Mouse (Mus musculus) retina, postnatal 1 day (tissue): ENCODE results near the gene Sapcd1.
"Not testable (repeated sequence)": the region's sequence is repeated elsewhere in the genome, so short reads cannot be mapped to it uniquely, and the experiment has no call there.

ENCODE experiments used
- DNase-seq: peaks from one replicate; pipeline ENCODE4 v3.0.0-alpha.2; 2012

Gene Sapcd1

GRCm38 (mm10) chr17:35026206-35026605 is 1.6 kb downstream of the Sapcd1 start:
- DNase-seq = no peak

- no peak for DNase-seq
Observed at GRCm38 (mm10) chr17:35024691-35025488, 2.9 kb downstream of the Sapcd1 start.

GRCm38 (mm10) chr17:35024261-35024660 is 3.6 kb downstream of the Sapcd1 start:
- no peak for DNase-seq

DNA sequence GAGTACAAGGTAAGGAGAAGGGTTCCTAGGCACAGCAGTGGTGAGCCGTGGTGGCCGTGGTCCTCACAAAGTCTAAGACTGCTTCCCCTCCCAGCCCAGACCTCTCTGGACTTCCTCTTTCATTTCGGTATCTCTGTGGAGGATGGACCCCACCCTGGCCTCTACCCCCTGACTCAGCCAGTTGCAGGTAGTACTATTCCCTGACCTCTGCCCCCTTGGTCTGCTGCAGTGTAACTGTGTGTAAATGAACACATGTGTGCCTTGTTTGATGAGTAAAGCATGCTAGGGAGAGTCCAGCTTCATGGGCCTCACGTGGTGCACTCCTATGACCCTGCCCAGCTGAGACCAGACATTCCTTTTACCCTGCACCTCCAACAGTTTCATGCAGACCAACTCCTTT is 4.1 kb downstream of the Sapcd1 start:
- DNase-seq = no peak

DNA sequence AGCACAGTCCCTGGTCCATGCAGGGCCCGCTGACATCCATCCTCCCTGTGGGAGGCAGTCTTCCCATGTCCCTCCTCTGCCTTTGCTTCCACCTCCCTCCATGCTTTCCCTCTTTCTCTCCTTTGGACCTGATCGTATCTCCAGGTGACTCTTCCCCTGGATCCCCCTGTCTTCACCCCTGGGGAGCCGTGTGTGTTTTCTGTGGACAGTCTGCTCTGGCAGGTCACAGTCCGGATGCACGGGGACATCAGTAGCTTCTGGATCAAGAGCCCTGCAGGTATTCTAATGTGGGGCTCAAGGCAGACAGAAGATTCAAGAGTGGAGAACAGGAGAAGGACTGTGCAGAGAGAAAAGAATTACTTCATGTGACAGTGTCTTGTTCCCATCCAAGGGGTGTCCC is 4.6 kb downstream of the Sapcd1 start:
- DNase-seq = no peak

DNA sequence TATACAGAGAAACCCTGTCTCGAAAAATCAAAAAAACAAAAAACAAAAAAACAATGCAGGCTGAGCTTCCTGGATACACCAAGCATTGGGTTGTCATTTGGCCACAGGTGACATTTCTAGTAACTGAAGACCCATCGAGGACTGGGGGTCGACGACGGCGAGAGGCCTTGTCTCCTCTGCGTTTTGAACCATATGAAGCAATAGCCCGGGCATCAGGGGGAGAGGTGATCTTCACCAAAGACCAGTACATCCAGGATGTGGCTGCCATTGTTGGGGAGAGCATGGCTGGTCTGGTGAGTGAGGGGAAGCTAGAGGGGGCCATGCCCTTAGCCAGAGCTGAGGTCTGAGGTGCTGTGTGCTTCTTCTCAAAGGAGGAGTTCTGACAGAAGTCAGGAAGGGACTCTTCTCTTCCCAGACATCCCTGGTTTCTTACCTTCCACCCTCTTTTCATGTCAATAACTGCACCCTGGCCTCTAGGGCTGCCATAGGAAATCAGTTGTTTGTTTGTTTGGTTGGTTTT is 5.2 kb downstream of the Sapcd1 start:
- DNase-seq = no peak

DNA sequence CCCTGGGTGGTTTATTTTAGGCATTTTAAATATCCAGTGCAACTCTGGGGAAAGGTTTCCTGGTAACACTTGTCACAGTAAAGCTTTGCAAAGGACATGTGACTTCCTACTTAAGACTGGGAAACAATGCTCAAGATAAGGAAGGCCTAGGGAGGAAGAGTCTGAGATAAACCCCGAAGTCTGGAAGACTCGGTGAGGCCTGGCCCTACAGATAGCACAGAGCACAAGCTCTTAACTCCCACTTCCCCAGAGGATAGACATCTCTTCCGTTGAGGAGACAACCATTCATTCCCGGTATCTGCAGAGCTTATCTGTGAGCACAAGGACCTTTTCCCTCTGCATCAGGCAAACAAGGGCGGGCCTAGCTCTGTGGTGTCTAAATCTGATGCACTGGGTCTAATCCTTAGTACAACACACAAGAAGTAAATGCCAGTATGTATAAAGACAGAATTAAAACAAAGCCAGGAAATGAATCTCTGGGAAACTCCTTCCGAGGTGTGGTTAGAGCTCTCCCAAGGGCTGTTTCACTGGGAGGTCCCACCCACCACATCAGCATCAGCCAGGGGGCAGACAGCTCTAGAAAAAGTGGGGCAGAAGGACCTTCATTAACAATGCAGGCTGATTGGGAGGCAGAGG is 5.9 kb downstream of the Sapcd1 start:
- no peak for DNase-seq

- peak; percentile 94 for DNase-seq
Observed at GRCm38 (mm10) chr17:35021163-35021808, 6.5 kb downstream of the Sapcd1 start.

- DNase-seq = no peak
Observed at GRCm38 (mm10) chr17:35020551-35020950, 7.3 kb downstream of the Sapcd1 start.

GRCm38 (mm10) chr17:35019894-35020293 is 7.9 kb downstream of the Sapcd1 start:
- no peak for DNase-seq

GRCm38 (mm10) chr17:35018171-35018570 is 9.6 kb downstream of the Sapcd1 start:
- no peak for DNase-seq

DNA sequence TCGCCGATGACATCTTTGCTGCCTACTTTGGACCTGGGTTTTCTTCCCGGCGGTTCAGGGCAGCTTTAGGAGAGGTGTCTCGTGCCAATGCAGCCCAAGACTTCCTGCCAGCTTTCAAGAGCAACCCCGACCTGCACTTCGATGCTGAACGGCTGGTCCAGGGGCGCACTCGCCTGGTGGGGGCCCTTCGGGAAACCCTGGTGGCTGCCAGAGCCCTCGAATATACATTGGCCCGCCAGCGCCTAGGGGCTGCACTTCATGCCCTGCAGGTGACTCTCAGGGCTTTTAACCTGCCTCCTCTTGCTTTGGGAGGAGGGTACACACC is 10.1 kb downstream of the Sapcd1 start:
- DNase-seq = no peak

DNA sequence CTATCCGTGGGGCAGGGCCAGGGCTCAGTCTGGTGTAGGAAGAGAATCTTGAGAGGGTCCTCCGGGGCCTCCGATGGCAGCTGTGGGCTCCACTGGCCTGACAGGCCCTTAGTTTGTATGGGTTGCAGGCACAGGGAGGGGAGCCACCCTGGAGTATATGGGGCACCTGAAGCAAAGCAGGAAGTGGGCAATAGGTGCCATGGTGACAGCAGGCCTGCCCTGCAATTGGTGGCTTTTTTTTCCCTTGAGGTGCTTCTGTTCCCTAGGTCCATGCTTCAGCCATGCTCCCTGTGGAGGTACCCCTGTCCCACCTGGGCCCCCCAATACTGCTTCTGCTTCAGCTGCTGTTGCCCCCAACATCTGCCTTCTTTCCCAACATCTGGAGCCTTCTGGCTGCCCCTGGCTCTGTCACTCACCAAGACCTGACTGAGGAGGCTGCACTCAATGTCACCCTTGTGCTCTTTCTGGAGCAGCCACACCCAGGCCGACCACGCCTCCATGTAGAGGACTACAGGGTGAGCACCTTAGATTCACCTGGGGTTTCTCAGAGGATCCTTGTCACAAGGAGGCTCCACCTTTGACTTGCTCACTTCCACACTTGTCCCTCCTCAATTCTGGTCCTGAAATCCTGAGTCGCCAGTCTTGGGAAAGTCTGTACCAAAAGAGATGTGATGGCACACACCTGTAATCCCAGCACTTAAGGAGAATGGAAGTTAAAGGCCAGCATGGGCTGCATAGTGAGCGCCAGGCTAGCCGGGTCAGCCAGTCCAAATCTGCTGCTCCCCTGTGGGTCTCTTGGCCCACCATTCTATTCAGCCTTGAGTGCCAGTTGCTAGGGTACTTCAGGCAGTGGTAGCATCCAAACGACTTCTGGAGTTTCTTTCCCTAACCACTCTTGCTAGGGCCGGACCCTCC is 10.8 kb downstream of the Sapcd1 start:
- no peak for DNase-seq

DNA sequence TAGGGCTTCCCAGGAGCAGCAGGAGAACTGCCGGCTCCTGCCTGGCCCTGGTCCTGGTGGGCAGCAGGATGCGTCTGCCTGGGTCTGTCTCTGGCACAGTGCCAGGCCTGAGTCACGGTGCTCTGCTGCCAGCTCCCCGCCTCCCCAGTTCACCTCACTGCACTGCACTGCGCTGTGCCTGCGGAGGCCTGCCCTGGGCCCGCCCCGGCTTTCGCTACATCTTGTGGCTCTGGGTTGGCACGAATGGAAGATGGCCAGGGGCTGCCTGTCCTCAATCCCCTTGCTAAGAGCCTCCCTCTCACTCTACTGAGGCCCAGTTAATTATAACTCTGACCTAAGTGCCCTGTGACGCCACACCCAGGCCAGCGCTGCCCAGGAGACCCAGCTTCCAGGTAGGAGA is 11.4 kb downstream of the Sapcd1 start, which contains the start of gene Vwa7:
Gene Vwa7 (plus strand): TSS at position 204 of the 400 bp plus-strand sequence.
- DNase-seq = peak; percentile 70

GRCm38 (mm10) chr17:35015296-35015695 is 12.5 kb downstream of the Sapcd1 start:
- no peak for DNase-seq

DNA sequence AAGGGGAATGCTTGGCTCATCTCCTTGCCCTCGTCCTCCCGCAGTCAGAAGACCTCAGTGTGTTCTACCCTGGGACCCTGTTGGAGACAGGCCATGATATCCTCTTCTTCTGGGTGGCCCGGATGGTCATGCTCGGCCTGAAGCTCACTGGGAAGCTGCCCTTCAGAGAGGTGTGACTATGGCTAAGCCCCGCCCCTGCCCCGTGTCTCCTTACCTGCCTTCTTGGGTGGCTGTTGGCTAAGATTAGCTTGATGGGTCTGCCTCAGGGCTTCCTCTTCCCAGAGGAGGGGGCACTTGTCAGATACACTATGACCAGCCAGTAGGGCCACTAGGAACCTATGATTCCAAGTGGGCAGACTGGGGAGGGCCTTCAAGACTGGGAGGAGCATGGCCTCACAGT is 14.6 kb downstream of the Sapcd1 start:
- no peak for DNase-seq

- no peak for DNase-seq
Observed at GRCm38 (mm10) chr17:35012430-35012829, 15.4 kb downstream of the Sapcd1 start.

DNA sequence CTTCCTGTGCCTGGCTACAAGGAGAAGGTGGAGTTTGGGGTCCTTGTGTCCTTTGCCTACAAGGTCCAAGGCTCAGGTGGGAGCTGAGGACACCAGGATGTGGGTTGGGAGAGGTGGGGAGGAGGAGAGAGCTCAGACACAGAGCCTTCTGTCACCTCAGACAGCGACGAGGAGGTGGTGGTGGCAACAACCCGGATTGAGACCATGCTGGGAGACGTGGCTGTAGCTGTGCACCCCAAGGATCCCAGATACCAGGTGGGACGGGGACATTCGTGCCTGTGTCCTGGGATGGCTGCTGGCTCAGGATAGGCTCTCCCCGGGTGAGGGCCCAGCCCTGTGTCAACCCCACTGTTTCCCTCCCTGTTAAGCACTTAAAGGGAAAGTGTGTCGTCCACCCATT is 16.4 kb downstream of the Sapcd1 start:
- no peak for DNase-seq

DNA sequence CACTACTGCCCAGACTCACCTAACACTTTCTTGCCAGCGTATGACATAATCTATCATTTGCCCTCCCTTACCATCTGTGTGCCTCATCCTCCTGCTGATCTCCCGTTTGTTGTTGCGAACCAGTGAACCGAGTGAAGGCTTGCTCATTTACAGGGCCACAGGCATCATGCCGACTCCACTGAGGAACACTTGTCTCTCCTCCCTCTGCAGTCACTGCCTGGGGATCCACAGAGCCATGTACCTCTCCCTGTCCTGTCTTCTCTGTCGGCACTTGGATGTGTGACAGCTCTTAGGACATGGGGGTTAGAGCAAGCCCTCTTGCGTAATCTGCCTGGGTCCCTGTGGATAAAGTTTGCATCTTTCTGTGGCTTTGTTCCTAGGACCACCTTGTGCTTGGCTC is 18.2 kb downstream of the Sapcd1 start:
- DNase-seq = no peak

GRCm38 (mm10) chr17:35007387-35007991 is 20.3 kb downstream of the Sapcd1 start:
- DNase-seq = no peak

DNA sequence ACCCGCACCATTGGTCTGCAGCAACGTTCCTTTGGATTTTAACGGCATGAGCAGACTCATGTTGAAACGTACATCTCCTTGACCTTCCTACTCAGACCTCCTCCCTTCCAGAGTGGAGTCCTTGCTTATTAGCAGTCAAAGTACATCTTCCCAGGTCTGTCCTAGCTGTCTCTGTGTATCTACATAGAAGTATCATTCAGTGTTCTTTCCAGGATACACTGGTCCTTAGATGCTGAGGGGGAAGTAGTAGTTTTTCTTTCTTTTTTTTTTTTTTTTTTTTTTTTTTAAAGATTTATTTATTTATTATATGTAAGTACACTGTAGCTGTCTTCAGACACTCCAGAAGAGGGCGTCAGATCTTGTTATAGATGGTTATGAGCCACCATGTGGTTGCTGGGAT is 21.9 kb downstream of the Sapcd1 start:
- not testable (repeated sequence) for DNase-seq

DNA sequence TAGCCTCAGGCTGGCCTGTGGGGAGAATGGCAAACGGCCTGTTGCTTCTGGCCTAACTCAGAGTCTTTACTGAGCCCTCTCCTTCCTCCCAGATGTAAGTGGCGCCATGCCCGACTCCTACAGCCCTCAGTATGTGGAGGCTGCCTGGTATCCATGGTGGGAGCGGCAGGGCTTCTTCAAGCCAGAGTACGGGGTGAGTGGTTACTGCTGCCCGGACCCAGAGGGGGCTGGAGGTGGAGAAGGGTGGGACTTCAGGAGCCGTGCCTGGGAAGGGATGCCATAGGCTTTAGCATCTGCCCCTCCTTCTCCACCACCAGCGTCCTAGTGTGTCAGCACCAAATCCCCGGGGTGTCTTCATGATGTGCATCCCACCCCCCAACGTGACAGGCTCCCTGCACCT is 22.7 kb downstream of the Sapcd1 start:
- DNase-seq = no peak
